Mouse (Mus musculus) urinary bladder, postnatal 36 days (tissue): ENCODE measurements around the gene Kdelr3.
A peak's percentile ranks its signal among the peaks of the same experiment; 100 is the strongest.

Experiments
- DNase-seq, 2 experiments: peaks; one replicate each; pipeline ENCODE4 v3.0.0; 2022; ENCODE audit warnings: low spot score in 2 of 2, mixed read lengths in 1 of 2

Gene Kdelr3

GRCm38 (mm10) chr15:79511553-79512320 is 4.5 kb upstream of the Kdelr3 start:
- DNase-seq = peak; percentile 74 to 82

DNA sequence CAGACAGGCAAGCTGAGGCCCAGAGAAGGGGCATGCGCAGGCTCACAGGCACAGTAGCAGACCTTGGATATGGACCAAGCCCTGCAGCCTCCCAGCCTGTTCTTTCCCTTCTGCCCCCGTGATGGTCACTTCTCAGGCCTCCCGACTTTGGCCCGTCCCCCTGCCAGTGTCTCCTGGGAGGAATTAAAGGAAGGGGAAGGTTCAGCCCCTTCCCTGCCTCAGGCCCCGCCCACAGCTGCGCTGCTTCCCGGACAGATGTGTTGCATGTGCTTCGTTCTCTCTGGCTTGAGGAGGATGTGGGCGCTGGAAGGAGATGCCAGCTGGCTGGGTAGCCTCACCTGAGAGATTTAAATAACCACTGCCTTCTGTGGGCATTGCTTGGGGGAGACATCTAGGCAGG is 2.3 kb upstream of the Kdelr3 start:
- peak in 1 of 2 experiments; percentile 17 for DNase-seq

DNA sequence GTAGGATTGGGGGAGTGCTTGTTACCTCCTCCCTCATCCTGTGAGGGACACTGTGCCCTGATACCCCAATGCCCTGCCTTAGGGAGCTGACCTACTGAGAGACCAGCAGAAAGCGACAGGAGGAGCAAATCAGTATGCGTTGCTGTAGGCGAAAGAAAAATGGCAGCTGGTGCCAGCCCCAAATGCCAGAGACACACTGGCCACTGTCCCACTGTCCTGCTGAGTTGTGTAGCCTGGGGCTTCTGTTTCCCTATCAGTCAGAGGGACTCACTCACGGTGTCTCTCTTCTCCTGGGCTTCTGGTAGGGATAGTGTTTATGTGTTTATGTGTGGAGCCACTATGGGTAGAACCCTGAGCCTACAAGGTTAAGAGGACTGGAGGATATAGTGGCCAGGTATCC is 1.5 kb downstream of the Kdelr3 start:
- DNase-seq = no peak

GRCm38 (mm10) chr15:79518571-79518970 is 2.4 kb downstream of the Kdelr3 start:
- no peak for DNase-seq

GRCm38 (mm10) chr15:79519400-79520220 is 3.4 kb downstream of the Kdelr3 start:
- no peak for DNase-seq

DNA sequence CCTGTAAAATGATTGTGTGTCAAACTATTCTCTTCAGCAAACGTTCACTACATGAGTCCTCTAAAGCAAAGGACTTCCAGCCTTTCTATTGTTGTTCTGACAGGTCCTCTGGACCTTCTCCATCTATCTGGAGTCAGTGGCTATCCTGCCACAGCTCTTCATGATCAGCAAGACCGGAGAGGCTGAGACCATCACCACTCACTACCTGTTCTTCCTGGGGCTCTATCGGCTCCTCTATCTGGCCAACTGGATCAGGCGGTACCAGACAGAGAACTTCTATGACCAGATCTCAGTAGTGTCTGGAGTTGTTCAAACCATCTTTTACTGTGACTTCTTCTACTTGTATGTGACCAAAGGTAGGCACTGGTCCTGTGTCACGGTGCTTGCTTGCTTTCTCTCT is 9.4 kb downstream of the Kdelr3 start:
- no peak for DNase-seq

- peak in 1 of 2 experiments; percentile 46 for DNase-seq
Observed at GRCm38 (mm10) chr15:79525979-79526768, 10.0 kb downstream of the Kdelr3 start.

DNA sequence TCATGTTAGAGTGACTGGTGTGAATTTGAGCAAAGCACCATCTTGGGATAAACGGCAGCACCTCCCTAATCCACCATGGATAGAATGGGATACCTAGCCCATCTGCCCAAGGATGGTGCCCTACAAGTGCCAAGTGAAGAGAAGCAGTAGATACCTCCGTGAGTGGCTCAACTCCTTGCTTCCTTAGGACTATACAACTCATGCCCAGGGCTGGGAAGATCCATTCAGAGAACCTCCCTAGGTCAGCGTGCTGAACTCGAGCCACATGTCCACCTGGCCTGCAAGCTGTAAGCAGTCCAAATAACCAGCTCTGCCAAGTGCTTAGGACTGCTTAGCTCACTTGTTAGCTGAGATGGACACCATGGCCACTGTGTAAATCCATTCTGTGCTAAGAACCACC is 11.0 kb downstream of the Kdelr3 start:
- no peak for DNase-seq

- DNase-seq = no peak
Observed at GRCm38 (mm10) chr15:79527991-79528639, 11.9 kb downstream of the Kdelr3 start.

DNA sequence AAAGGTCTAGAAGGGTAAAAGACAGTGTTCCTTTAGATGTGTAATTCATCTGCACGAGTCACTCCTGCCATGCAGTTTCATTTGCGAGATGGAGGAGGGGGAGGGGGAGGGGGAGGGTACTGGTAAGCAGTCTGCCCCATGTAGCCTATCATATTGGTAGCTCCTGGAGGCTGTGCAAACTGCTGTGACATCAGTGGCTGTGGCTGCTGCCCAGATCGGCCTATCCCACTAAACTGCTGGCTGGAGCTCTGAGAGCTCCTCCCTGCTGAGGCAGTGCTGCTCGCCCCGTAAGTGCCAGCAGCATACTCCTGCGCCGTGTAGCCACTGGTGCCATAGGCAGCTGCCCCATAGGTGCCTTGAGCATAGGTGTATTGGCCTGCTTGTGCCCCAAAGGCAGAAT is 13.7 kb downstream of the Kdelr3 start:
- no peak for DNase-seq

GRCm38 (mm10) chr15:79533796-79534195 is 17.6 kb downstream of the Kdelr3 start:
- no peak for DNase-seq

- DNase-seq = no peak
Observed at GRCm38 (mm10) chr15:79543968-79544367, 27.8 kb downstream of the Kdelr3 start.

GRCm38 (mm10) chr15:79545496-79545895 is 29.3 kb downstream of the Kdelr3 start:
- DNase-seq = no peak

GRCm38 (mm10) chr15:79545921-79546399 is 29.7 kb downstream of the Kdelr3 start:
- peak; percentile 53 to 76 for DNase-seq

DNA sequence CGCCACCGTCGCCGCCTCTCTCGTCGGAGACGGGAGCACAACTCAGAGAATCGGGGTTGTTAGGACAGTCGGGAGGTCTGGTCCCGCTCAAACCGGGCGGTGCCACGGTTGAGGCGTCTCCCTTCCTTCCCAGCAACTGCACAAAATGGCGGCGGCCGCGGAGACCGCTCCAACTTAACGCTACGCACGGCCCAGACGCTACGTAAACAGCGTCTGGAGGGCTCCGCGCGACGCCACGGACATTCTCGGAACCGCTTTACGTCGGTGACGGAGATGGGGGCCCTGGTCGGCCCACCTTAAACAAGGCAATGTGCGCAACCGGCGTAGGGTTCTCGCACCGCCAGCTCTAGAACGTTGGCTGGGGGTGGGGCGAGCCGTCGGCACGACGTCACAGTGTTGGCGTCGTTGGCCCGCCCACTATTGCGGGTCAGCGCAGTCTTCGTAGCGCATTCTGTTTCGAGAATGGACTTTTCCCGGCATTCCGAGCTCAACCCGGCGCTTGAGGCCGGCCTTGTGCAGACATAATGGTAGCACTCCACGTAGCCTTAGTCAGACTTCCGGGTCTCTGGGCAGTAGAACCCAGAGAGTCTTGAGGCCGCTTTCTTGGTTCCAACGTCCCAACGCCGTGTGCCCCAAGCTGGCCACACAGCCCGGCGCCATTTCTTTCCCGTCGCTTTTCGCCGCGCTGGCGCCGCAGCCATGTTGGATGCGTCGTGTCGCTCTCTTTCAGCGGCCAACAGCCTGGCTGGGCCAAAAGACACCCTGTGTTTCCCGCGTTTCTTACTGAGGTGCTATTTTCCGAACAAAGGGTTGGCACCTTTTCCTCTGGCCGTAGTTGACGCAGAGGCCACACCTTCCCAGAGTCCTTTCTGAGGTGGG is 30.4 kb downstream of the Kdelr3 start, which contains the start of gene Ddx17:
TSS of gene Ddx17 (minus strand) at position 332 of the 879 bp plus-strand sequence.
- DNase-seq = peak; percentile 99

- no peak for DNase-seq
Observed at GRCm38 (mm10) chr15:79547289-79547820, 31.1 kb downstream of the Kdelr3 start.

DNA sequence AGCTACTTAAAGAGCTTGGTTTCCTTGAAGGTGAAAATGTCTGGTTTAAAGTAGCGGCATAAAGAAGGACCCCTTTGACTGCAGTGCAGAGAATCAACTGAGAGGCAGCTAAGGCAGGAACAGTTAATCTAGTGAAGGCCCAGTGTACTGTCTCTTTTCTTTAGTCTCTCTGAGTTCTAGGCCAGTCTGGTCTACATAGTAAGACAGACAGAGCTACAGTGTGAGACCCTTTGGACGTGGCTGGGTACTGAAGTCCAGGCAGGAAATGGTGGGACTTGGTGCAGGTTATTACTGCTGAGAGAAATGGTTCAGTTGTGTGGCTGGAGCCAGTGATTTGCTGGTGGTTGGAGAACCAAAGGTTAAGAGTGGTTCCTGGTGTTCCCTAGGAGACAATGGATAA is 32.0 kb downstream of the Kdelr3 start:
- no peak for DNase-seq

- no peak for DNase-seq
Observed at GRCm38 (mm10) chr15:79552566-79552965, 36.4 kb downstream of the Kdelr3 start.

GRCm38 (mm10) chr15:79559649-79560048 is 43.4 kb downstream of the Kdelr3 start:
- DNase-seq = no peak

- no peak for DNase-seq
Observed at GRCm38 (mm10) chr15:79562417-79562816, 46.2 kb downstream of the Kdelr3 start.
